Mouse (Mus musculus) embryonic facial prominence, embryonic 15.5 days (tissue): ENCODE measurements around the gene Mrpl33. TPM values are rescaled to one million over a fixed set of nuclear protein-coding genes. Genes with fewer than 3 reads are reported as not detected.

Experiments used
- ATAC-seq: fragments of 200-750 bp; cut with Nextera tagmentation; 2 replicates; pipeline ENCODE4 v1.8.0; 2017; ENCODE audit warnings: low read depth, moderate TSS enrichment; ENCODE audit not compliant: insufficient number of reproducible peaks, low FRiP score, low TSS enrichment
- H3K27ac ChIP-seq: fragments of 300-500 bp; sonication (generic); replicated peaks from 2 replicates; pipeline ENCODE4 v1.5.1; 2015; ENCODE audit warnings: mild to moderate bottlenecking, inconsistent platforms
- H3K27me3 ChIP-seq: fragments of 300-500 bp; sonication (generic); 2 replicates; pipeline ENCODE4 v1.6.1; 2015; ENCODE audit warnings: inconsistent platforms
- H3K36me3 ChIP-seq: fragments of 300-500 bp; sonication (generic); 2 replicates; pipeline ENCODE4 v1.6.1; 2015; ENCODE audit warnings: mild to moderate bottlenecking, inconsistent platforms
- H3K4me1 ChIP-seq: fragments of 300-500 bp; sonication (generic); 2 replicates; pipeline ENCODE4 v1.6.1; 2015; ENCODE audit warnings: inconsistent platforms
- H3K4me2 ChIP-seq: fragments of 300-500 bp; sonication (generic); replicated peaks from 2 replicates; pipeline ENCODE4 v1.6.1; 2015; ENCODE audit warnings: mild to moderate bottlenecking, inconsistent platforms
- H3K4me3 ChIP-seq: fragments of 300-500 bp; sonication (generic); replicated peaks from 2 replicates; pipeline ENCODE4 v1.5.1; 2015; ENCODE audit warnings: mild to moderate bottlenecking, inconsistent platforms
- H3K9ac ChIP-seq: fragments of 300-500 bp; sonication (generic); 2 replicates; pipeline ENCODE4 v1.6.1; 2015; ENCODE audit warnings: inconsistent platforms
- H3K9me3 ChIP-seq: fragments of 300-500 bp; sonication (generic); replicated peaks from 2 replicates; pipeline ENCODE4 v1.6.1; 2016; ENCODE audit warnings: inconsistent platforms
- WGBS: fragments of 180-500 bp; shearing (Covaris S2); methylation state at CpG from one replicate; pipeline ENCODE4 v1.1.7; 2015; 5-methylcytosine and 5-hydroxymethylcytosine counted together
- polyA plus RNA-seq: library from polyadenylated mRNA; unstranded; fragments of >200 nt; fragmentation: Nextera tagmentation; extraction: Ambion mirVana; gene quantifications from 2 replicates; pipeline ENCODE4 v1.2.1, GENCODE M21; 2015

Mrpl33 gene
- polyA plus RNA-seq, 1 experiment from 2014 or later, result 283 TPM

- no peak for ATAC-seq
- Histone ChIP-seq H3K4me1 (0 out of 2 replicates have a peak, but pooled peaks cover 5% of the 10 kb centered on the region), H3K9ac (no peak overlapping the region), H3K4me3 (no peak overlapping the region), H3K36me3 (no peaks in the 10 kb centered on the region), H3K9me3 (no peaks in the 10 kb centered on the region), H3K4me2 (no peak overlapping the region), H3K27ac (no peak overlapping the region), H3K27me3 (no peaks in the 10 kb centered on the region)
- WGBS, result 89% methylated on average over 3 of the region's 3 CpGs
These were observed 45.6 kb downstream of the Mrpl33 start for GRCm38 (mm10) chr5:31642300-31642699.

GRCm38 (mm10) chr5:31644272-31644671 lies 47.5 kb downstream of the Mrpl33 start:
- no peaks in the 10 kb centered on the region for H3K9me3 ChIP-seq
- H3K4me3 ChIP-seq, result no peak overlapping the region
- WGBS, result 77% methylated on average over 4 of the region's 4 CpGs
- peak overlapping the region; percentile 59 for H3K27ac ChIP-seq
- no peaks in the 10 kb centered on the region for H3K36me3 ChIP-seq
- H3K4me1 ChIP-seq, result 0 out of 2 replicates have a peak, but pooled peaks cover 5% of the 10 kb centered on the region
- no peak overlapping the region for H3K9ac ChIP-seq
- no peak for ATAC-seq
- no peak overlapping the region for H3K4me2 ChIP-seq
- H3K27me3 ChIP-seq, result no peaks in the 10 kb centered on the region

DNA sequence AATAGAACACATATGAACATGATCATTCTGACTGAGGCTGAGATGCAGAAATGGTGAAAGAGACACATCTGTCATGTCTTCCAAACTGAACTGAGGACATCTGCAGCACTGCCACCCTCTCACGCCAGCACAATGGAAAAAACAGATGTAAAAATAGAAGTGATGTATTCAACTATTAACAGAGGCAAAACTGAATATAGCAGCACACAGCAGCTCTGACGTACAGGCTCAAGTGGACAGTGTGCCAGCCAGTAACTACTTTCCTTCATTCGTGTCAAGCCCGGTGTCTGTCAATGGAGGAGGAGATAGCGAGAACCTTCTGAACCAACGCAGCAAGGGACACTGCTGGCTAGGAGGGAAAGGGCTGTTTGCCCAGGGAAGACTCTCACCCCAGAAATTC lies 48.1 kb downstream of the Mrpl33 start:
- Histone ChIP-seq H3K9me3 (no peaks in the 10 kb centered on the region), H3K4me2 (no peak overlapping the region), H3K27ac (peak overlapping the region; percentile 59; the same call in 1 of the 2 replicates), H3K4me3 (no peak overlapping the region), H3K4me1 (0 out of 2 replicates have a peak, but pooled peaks cover 5% of the 10 kb centered on the region), H3K9ac (no peak overlapping the region), H3K36me3 (no peaks in the 10 kb centered on the region), H3K27me3 (no peaks in the 10 kb centered on the region)
- WGBS, result 74% methylated on average over 6 of the region's 6 CpGs
- ATAC-seq, result no peak

DNA sequence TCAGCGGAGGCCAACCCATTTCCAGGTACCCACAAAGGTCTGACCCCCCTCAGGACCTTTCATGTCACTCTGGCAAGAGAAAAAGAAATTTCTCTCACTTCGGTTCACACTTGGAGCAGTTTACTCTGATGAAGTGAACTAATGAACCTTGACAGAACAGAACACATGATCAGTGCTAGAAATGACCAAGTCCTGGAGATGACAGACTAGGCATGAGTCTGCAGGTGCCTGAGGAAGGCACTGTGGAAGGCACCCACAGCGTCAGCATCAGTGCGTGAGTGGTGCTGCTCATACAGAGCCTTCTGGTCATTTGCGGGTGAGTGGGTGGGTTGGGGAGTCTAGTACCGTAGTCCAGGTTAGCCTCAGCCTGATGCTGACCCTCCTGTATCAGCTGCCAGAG lies 49.1 kb downstream of the Mrpl33 start:
- Histone ChIP-seq H3K9me3 (no peaks in the 10 kb centered on the region), H3K4me1 (0 out of 2 replicates have a peak, but pooled peaks cover 5% of the 10 kb centered on the region), H3K36me3 (no peaks in the 10 kb centered on the region), H3K4me3 (no peak overlapping the region), H3K27me3 (no peaks in the 10 kb centered on the region), H3K9ac (no peak overlapping the region), H3K4me2 (no peak overlapping the region), H3K27ac (no peak overlapping the region)
- ATAC-seq, result no peak
- 89% methylated on average over 6 of the region's 6 CpGs for WGBS

GRCm38 (mm10) chr5:31646574-31646973 lies 49.8 kb downstream of the Mrpl33 start:
- ATAC-seq, result no peak

GRCm38 (mm10) chr5:31647327-31647726 lies 50.6 kb downstream of the Mrpl33 start:
- no peak for ATAC-seq
- Histone ChIP-seq H3K9me3 (no peaks in the 10 kb centered on the region), H3K4me3 (no peak overlapping the region), H3K4me1 (0 out of 2 replicates have a peak, but pooled peaks cover 5% of the 10 kb centered on the region), H3K27ac (no peak overlapping the region), H3K4me2 (no peak overlapping the region), H3K36me3 (no peaks in the 10 kb centered on the region), H3K9ac (no peak overlapping the region), H3K27me3 (no peaks in the 10 kb centered on the region)
- 73% methylated on average over 2 of the region's 2 CpGs for WGBS

More at GRCm38 (mm10) chr5:31646574-31646973, 49.8 kb downstream of the Mrpl33 start:
- H3K27ac ChIP-seq, result no peak overlapping the region
- 80% methylated on average over 6 of the region's 6 CpGs for WGBS
- no peak overlapping the region for H3K4me3 ChIP-seq
- H3K9me3 ChIP-seq, result no peaks in the 10 kb centered on the region
- no peak overlapping the region for H3K9ac ChIP-seq
- H3K27me3 ChIP-seq, result no peaks in the 10 kb centered on the region
- 0 out of 2 replicates have a peak, but pooled peaks cover 5% of the 10 kb centered on the region for H3K4me1 ChIP-seq
- no peak overlapping the region for H3K4me2 ChIP-seq
- H3K36me3 ChIP-seq, result no peaks in the 10 kb centered on the region

- Histone ChIP-seq H3K4me3 (no peak overlapping the region), H3K27ac (no peak overlapping the region), H3K9me3 (no peaks in the 10 kb centered on the region), H3K9ac (no peak overlapping the region), H3K4me2 (no peak overlapping the region), H3K36me3 (no peaks in the 10 kb centered on the region), H3K27me3 (no peaks in the 10 kb centered on the region), H3K4me1 (no peaks in the 10 kb centered on the region)
- no peak for ATAC-seq
- 79% methylated on average over 2 of the region's 2 CpGs for WGBS
These were observed 54.0 kb downstream of the Mrpl33 start for GRCm38 (mm10) chr5:31650518-31651288.

GRCm38 (mm10) chr5:31655688-31656190 lies 59.0 kb downstream of the Mrpl33 start:
- Histone ChIP-seq H3K4me3 (no peak overlapping the region), H3K9ac (no peak overlapping the region), H3K36me3 (no peaks in the 10 kb centered on the region), H3K4me1 (no peaks in the 10 kb centered on the region), H3K27ac (no peak overlapping the region), H3K4me2 (no peak overlapping the region), H3K27me3 (no peaks in the 10 kb centered on the region), H3K9me3 (no peaks in the 10 kb centered on the region)
- 74% methylated on average over 1 of the region's 1 CpGs for WGBS
- ATAC-seq, result no peak

- Histone ChIP-seq H3K27ac (0 out of 2 replicates have a peak overlapping the region, but pooled peaks have one; percentile 36), H3K4me3 (no peak overlapping the region), H3K4me1 (0 out of 2 replicates have a peak, but pooled peaks cover 5% of the 10 kb centered on the region), H3K9ac (no peak overlapping the region), H3K9me3 (no peaks in the 10 kb centered on the region), H3K27me3 (no peaks in the 10 kb centered on the region), H3K36me3 (no peaks in the 10 kb centered on the region), H3K4me2 (no peak overlapping the region)
- ATAC-seq, result no peak
- WGBS, result 14% methylated on average over 1 of the region's 1 CpGs
These were observed 69.4 kb downstream of the Mrpl33 start for GRCm38 (mm10) chr5:31666176-31666575.

DNA sequence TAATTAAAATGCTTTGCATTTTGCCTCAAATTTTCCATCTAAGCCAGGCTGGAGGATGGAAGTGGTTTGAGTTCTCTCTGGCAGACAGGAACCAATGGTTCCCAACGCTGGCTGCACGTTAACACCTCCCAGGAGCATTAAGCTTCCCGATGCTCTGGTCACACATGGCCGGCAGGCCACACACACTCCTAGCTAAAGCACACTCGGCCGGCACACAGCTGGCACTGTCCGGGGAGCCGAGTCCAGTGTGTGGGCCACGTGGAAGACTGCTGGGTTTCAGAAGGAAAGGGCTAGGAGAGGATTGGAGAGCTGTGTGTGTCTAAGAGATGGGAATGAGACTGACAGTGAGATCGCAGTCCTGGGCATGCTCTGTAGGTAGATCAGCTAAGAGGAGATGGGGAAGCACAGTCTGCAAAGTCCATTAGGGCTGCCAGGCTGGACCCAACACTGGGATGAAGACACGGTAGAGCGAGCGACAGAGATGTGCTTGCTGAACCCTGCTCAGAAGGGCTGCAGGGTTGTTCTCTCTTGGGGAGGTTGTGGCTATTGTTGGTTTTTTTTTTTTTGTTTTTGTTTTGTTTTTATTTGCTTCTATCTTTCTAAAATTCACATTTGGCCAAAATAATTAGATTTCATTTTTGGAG lies 71.7 kb downstream of the Mrpl33 start:
- Histone ChIP-seq H3K4me3 (no peak overlapping the region), H3K4me1 (0 out of 2 replicates have a peak, but pooled peaks cover 5% of the 10 kb centered on the region), H3K27me3 (no peaks in the 10 kb centered on the region), H3K4me2 (no peak overlapping the region), H3K27ac (no peak overlapping the region), H3K36me3 (no peaks in the 10 kb centered on the region), H3K9me3 (no peaks in the 10 kb centered on the region), H3K9ac (no peak overlapping the region)
- no peak for ATAC-seq
- 71% methylated on average over 13 of the region's 13 CpGs for WGBS

DNA sequence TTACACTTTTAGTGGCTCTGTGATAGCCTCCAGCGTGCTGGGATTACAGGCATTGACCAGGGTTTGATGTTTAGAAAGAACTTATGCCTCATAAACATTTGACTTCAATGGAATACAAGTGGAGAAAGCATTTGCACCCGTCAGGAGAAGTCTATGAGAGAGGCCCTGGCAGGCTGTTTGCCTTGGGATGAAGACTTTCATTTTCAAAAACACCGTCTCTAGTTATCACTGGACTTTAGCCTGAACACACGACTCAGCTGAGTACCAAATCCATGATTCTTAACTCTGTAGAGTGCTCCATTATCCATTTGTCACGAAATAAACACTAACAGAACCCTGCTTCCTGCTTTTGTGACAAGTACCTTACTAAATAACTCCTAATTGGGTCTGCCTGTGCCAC lies 73.2 kb downstream of the Mrpl33 start:
- H3K27me3 ChIP-seq, result no peaks in the 10 kb centered on the region
- no peak overlapping the region for H3K27ac ChIP-seq
- ATAC-seq, result no peak
- no peak overlapping the region for H3K4me2 ChIP-seq
- no peaks in the 10 kb centered on the region for H3K36me3 ChIP-seq
- no peaks in the 10 kb centered on the region for H3K9me3 ChIP-seq
- no peak overlapping the region for H3K9ac ChIP-seq
- no peak overlapping the region for H3K4me3 ChIP-seq
- H3K4me1 ChIP-seq, result 0 out of 2 replicates have a peak, but pooled peaks cover 5% of the 10 kb centered on the region
- 73% methylated on average over 5 of the region's 5 CpGs for WGBS
